Mouse (Mus musculus): ENCODE data around the gene Tnrc6c.

DNA sequence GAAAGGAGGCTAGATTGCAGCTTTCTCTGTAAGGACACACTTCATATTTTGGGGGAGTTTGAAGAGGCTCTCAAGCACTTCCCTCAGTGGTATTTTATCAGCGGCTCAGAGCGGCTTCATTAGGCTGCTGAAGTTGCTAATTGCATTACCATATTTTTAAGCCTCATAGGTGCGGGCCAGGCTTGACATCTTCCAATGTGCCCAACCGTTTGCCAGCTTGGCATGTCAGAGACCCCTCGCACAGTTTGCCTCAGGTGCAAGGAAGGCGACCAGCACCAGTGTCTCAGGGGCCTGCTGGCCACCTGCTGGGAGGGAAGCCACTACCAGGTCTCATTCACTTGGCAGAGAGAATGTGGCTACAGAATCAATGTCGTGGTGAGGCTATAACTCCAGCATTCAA lies 41.2 kb upstream of the Tnrc6c start:
- TF ChIP-seq CTCF (IDR thresholded peaks at IDR 0.05; ENCODE audit: borderline replicate concordance, insufficient read depth, low read depth, low read length) (no peak), POLR2A (IDR thresholded peaks at IDR 0.05; ENCODE audit: borderline replicate concordance, insufficient read depth, low read length) (no peak)
